Mouse (Mus musculus): ENCODE data around the gene Clstn2.
A peak's percentile ranks its signal among the peaks of the same experiment; 100 is the strongest.

Clstn2 gene

DNA sequence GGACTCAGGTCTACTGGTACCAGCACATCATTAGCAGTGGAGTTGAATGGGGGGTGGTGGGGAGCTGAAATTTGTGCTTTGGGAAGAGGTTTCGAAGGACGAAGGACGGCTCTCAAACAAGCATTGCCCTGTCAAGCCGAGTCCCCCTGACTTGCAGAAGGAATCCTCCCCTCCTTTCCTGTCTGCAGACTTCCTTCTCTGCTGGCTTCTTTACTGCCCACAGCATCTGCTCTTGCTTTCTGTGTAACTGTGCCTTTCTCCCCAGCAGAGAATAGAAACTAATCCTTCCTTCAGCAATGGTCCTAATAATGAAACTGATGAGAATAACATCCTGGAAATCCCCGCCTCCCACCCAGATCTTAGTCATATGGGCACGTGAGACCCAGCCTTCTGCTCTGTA, 572.5 kb downstream of the Clstn2 start:
- no peak for DNase-seq (ENCODE audit: low spot score)

DNA sequence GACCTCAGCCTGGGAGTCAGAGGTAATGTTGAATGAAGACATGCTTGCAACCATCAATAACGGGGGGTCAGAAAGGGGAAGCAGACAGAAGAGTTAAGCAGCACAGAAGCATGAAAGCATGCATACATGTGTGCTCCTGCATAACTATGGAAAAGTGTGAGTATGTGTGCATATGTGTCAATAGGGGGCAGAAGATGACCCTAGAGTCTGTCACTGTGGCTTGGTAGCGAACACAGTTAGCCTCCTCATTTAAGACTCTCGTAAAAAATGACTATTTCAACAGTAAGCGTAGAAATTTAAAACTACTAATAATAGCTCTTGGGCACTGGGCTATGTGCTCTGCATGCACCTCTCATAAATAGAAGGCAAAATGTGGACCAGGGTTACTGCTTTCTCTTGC, 573.2 kb downstream of the Clstn2 start:
- no peak for DNase-seq (ENCODE audit: low spot score)

DNA sequence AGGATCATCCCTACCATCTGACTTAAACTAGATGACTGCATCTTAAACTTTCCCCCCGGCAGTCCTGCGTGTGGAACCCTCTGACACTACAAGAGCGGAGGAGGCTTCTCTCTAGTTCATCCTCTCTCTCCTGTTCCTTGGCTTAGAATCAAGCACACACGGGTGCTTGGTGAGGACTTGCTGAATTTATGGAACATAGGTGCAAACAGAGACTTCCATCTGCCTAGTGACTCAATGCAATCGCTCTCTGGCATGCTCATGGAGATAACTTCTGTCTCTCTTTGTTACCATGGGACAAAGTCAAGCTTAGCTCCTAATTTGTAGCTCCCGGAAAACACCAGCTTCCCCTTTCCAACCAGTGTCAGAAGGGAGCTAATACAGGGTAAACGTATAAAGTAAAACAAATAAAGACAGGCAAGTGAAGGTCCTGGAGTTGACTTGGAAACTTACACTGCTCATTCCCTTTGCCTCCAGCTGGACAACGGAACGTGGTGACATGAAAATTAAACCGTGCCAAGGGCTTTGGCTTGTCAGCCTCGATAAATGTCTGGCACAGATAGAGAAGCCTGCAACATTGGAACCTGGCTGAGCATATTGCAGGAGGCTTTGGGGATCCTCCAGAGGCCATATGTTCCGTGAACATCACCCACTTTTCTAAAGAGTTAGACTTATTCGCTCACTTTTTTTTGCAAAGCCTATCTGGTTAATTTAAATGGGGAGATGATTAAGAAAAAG, 583.5 kb downstream of the Clstn2 start:
- peak; percentile 1 for DNase-seq (ENCODE audit: low spot score)

DNA sequence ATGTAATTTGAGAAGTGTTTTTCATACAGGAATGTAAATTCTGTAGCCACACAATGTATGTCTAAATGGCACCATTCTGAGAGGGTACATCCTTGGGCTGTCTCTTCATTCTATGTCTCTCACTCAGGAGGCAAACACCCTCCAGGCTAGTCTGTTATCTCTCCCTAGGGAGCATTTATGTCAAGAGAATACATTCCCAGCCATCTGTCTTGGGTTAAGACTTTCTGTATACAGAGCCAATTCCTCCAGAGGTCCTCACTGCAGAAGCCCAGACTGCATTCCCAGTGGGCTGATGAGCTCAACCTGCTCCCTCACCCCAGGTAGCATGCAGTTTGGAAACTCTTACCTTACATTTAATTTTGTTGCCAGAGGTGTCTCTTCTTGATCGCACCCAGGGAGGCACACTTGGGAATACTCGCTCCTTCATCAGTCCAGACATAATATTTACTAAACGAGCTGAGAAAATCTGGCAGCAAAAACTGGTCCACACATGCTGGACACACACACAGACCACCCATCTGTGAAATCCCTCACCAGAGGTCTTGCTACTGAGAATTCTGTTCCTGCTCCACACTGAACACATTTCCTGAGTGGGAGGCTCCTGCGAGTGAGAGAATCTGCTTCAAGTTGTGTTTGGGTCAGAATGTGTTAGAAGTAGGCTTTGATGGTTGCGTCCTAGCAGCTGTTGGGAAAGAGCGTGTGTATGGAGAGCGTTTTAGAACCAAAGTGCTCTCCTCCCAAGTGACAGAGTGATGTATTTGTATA, 592.9 kb downstream of the Clstn2 start:
- DNase-seq (ENCODE audit: low spot score) = no peak

DNA sequence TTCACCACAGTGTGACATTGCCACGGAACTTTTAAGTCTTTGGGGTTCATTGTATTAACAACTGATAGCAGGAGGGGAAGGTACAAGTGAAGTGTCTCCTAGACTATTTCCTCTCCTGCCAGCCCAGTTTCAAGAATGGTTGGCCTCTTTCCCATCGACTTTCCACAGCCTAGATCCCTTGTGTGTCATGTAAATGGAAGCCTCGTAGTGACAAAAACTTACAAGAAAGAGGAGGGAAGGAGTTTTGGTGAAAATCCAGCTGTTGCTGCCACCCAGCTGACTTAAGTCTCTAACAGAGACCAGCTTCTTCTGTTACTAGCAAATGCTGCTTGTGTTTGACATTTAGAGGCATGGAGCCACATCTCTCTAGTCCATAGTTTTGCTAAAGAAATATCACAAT, 598.3 kb downstream of the Clstn2 start:
- DNase-seq (ENCODE audit: low spot score) = no peak

DNA sequence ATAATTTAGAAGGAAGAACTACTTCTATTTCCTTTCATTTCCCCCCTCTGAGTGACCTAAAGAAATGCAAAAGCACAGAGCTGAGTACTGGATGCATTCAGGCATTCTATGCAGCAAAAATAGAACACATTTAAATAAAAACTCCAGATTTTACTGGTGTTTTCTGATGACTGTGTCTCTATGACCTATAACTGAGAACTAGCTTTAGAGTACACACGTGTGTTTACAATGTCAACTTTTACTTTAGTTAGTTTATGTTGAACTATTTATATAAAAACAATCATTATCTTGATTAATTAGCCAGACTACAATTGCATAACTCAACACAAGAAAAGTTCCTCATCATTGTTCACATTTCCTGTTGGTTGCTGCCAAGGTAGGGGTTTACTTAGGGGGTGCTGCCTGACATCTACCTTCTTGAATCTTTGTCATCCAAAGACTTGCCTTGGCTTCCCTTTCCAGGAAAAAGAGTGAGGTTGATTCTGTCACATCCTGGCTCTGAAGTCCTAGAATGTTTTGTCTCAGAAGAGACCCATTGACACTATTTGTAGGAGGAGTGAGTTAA, 603.0 kb downstream of the Clstn2 start:
- DNase-seq (ENCODE audit: low spot score) = no peak

DNA sequence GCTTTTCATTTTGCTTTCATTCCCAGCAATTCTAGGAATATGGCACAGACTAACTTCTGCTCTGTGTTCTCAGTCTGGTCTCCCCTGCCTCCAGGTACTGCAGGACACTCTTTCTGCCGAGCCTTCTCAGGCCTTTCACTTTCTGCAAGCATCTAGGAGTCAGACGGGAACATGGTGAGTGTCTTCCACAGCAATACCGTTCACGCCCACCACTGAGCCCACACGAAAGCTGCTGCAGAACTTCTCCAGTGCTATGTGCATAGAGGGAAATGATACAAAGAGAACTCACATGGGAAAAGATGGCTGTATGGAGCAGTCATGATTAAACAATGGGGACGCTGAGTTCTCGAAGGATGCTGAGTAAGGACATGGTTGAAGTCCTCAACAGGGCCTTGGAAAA, 604.9 kb downstream of the Clstn2 start:
- DNase-seq (ENCODE audit: low spot score) = no peak

DNA sequence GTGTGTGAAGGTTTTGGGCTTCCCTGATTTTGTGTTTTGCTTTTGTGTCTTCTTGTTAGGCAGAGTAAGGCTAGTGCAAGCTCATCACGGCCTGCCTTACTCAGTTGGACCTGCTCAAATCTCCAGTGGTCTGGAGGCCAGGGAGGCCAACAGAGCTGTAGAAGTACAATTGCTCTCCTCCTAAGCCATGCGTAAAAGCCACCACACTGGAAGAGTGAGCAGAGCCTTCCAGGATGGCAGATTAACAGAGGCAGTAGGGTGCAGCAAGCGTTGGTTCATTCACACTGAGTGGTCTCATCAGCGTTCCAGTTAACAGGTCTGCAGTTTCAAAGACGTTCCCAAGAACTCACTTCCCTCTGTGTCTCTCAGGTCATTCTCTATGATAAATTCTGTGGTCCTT, 612.1 kb downstream of the Clstn2 start:
- DNase-seq (ENCODE audit: low spot score) = no peak

DNA sequence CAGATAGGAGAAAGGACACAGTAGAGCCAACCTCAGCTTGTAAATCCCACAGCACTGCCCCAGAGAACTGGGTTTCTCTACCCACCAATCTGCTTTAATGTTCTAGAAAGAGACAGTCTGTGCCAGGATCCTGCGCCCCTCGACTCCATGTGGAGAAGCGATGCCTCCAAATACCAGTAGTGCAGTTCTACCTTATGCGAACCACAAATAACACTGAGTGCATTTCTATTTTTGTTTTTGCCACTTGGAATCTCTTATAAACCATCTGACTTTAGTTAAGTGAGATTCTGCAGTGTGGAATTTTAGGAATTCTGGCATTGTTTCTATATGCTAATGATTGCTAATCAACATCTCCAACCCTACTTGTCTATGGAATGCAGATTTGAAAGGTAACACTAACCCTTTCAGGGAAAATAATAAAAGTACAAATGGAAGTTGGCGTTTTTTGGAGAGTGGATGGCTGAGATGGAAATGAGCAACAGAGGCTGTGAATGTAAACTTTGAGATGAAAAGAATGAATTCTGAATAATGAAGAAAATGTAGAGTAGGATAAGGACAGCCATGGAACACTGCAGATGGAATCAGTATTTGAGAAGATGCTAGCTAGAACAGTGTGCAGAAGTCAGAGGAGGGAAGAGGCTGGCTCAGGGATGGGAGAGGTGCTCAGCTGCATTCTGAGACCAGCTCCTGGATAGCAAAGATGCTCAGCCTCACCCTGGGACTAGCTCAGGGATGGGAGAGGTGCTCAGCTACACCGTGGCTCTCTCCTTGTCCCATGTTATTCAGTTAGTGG, 617.9 kb downstream of the Clstn2 start:
- DNase-seq (ENCODE audit: low spot score) = no peak

DNA sequence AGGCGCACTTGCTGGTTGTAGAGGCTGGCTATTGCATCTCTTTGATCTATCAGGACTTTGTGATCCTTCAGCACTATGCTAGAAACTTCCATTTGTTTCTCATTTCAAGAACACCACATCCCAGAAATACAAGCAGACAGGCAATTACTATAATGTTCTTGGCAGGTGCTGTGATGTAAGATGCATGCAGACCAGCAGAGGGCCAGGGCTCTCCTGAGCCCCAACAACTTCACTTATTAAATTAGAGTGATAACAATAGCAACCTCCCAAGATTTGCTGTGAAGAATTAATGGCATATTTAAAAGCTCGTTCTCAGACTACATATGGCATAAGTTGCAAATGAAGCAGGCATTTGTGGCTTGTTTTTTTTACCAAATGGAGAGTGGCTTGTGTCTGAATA, 624.8 kb downstream of the Clstn2 start:
- no peak for DNase-seq (ENCODE audit: low spot score)
